Mouse (Mus musculus) adrenal gland, adult 2 months (tissue): ENCODE measurements around the gene Mlkl. TPM values are rescaled to one million over a fixed set of nuclear protein-coding genes. Genes with fewer than 3 reads are reported as not detected.

ENCODE experiments used
- polyA plus RNA-seq: library from polyadenylated mRNA; depleted of rRNA; stranded (reverse); fragments of >200 nt; gene quantifications from 2 replicates; pipeline ENCODE4 v1.2.3, GENCODE M21; 2012; rRNA removed
- total RNA-seq, 2 experiments: library from RNA; stranded (reverse); gene quantifications; 2 replicates each; pipeline ENCODE4 v1.2.3; 2021

Mlkl gene
- total and polyA plus RNA-seq, 3 experiments = 2.0 to 25.0 (median 8.4) TPM

Other genes starting within 250 kb of the Mlkl start
- gene Clec18a, start 245.8 kb downstream of the Mlkl start, total RNA-seq = under 1 TPM in 1 of 2 experiments, not detected in 1; 0.14 TPM
- 0.04 and 0.11 TPM in 2 replicates for gene Clec18a, start 245.8 kb downstream of the Mlkl start, polyA plus RNA-seq
- gene Pdpr, start 243.5 kb downstream of the Mlkl start, total RNA-seq = 10 to 100 TPM; 34.7 to 37.1 TPM
- gene Pdpr, start 243.5 kb downstream of the Mlkl start, polyA plus RNA-seq = 17.4 and 19.1 TPM in 2 replicates
- 100 to 1,000 TPM; 100 to 110 TPM for gene Glg1, start 79.0 kb downstream of the Mlkl start, total RNA-seq
- gene Glg1, start 79.0 kb downstream of the Mlkl start, polyA plus RNA-seq = 48.1 and 52.6 TPM in 2 replicates
- gene Rfwd3, start 38.0 kb downstream of the Mlkl start, total RNA-seq = 10 to 100 TPM; 50.1 to 54.4 TPM
- 11.6 and 13.6 TPM in 2 replicates for gene Rfwd3, start 38.0 kb downstream of the Mlkl start, polyA plus RNA-seq
- 1 to 10 TPM in 1 of 2 experiments, under 1 TPM in 1; 0.21 to 4.7 TPM for gene Fa2h, start 55.6 kb upstream of the Mlkl start, total RNA-seq
- gene Fa2h, start 55.6 kb upstream of the Mlkl start, polyA plus RNA-seq = 19.0 and 37.5 TPM in 2 replicates
- 10 to 100 TPM; 10.6 to 12.4 TPM for gene Wdr59, start 183.9 kb upstream of the Mlkl start, total RNA-seq
- 5.1 and 7.2 TPM in 2 replicates for gene Wdr59, start 183.9 kb upstream of the Mlkl start, polyA plus RNA-seq
- gene Znrf1, start 197.9 kb upstream of the Mlkl start, total RNA-seq = 10 to 100 TPM; 34.7 to 37.3 TPM
- 105 and 109 TPM in 2 replicates for gene Znrf1, start 197.9 kb upstream of the Mlkl start, polyA plus RNA-seq